Mouse (Mus musculus): ENCODE data around the gene Entr1. TPM values are rescaled to one million over a fixed set of nuclear protein-coding genes. Genes with fewer than 3 reads are reported as not detected.

The Entr1 gene
- polyA plus RNA-seq, 1 experiment, result 50.8 TPM

DNA sequence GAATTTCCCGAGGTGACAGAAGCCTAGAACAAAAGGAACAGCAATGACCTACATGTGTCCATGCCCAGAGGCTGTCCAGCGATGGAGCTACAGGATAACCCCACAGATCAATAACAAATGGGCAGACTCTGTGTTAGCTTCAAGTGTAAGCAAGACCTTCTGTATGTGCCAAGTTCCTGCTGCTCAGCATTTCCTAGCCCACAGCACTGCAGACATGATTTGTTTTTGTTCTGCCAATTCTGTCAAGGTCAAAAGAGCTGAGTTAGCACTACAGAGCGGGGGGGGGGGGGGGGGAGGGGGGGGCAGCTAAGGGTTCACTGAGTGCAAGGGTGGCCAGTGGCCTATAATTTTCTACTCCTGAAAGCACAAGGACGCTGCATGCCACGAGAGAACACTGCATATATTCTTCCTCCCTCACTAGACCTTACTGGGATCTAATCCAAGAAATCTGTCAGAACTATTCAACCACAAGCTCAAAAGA lies 21.9 kb upstream of the Entr1 start:
- Histone ChIP-seq H3K79me2 (ENCODE audit: control insufficient read depth, insufficient read depth) (peaks cover 14% of the 10 kb centered on the region), H3K36me3 (ENCODE audit: control insufficient read depth, insufficient read depth) (peaks cover 28% of the 10 kb centered on the region), H3K4me3 (no peak overlapping the region), H3K27me3 (ENCODE audit: control insufficient read depth, insufficient read depth, insufficient read length) (no peaks in the 10 kb centered on the region), H3K4me2 (ENCODE audit: low read depth) (no peak overlapping the region), H3ac (ENCODE audit: control insufficient read depth, insufficient read length) (no peak overlapping the region)
- no peak for TF ChIP-seq POLR2AphosphoS2 (IDR thresholded peaks at IDR 0.05; ENCODE audit: insufficient read length, low read depth)
- no peak for TF ChIP-seq REST (IDR thresholded peaks at IDR 0.05; ENCODE audit: insufficient read depth, insufficient read length)
- TF ChIP-seq MYOG (IDR thresholded peaks at IDR 0.05; ENCODE audit: control insufficient read depth in 1 of 3, insufficient read depth in 1 of 3, insufficient read length in 2 of 3, low read depth in 2 of 3), result no peak
- no peak for TF ChIP-seq MAX (IDR thresholded peaks at IDR 0.05; ENCODE audit: low read depth)
- TF ChIP-seq TCF3 (IDR thresholded peaks at IDR 0.05; ENCODE audit: insufficient read length, low read depth), result no peak
- no peak for TF ChIP-seq CEBPB (IDR thresholded peaks at IDR 0.05; ENCODE audit: insufficient read depth, poor library complexity, severe bottlenecking)
- TF ChIP-seq POLR2A (IDR thresholded peaks at IDR 0.05; ENCODE audit: insufficient read length, low read depth), result no peak
- no peak for TF ChIP-seq SRF (IDR thresholded peaks at IDR 0.05; ENCODE audit: control insufficient read depth, insufficient read length, low read depth)
- no peak for TF ChIP-seq MYOD1 (IDR thresholded peaks at IDR 0.05; ENCODE audit: control insufficient read depth in 1 of 3, insufficient read length in 2 of 3, low read depth in 2 of 3)
- no peak for TF ChIP-seq USF1 (IDR thresholded peaks at IDR 0.05; ENCODE audit: low read depth)
- TF ChIP-seq E2F4 (IDR thresholded peaks at IDR 0.05; ENCODE audit: insufficient read depth), result no peak
- TF ChIP-seq TCF12 (IDR thresholded peaks at IDR 0.05; ENCODE audit: insufficient read depth, poor library complexity, severe bottlenecking), result no peak

DNA sequence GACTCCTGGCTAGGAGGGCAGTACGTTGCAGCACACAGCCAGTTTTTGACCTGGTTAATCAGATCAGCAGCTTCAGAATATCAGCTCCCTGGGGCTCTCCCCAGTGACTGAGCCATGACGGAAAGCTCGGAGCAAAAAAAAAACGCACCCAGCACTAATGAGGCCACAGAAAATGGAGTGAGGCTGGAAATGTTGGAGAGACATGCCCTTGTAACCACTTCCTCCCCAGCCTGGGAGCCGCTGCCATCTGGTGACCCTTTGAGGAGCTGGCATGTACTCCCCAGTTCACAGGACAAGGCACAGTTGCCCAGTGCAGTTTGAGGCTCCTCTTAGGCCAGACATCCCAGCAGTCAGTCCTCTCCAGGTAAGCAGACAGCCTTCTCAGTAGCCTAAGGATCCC lies 21.0 kb upstream of the Entr1 start:
- Histone ChIP-seq H3K27me3 (ENCODE audit: control insufficient read depth, insufficient read depth, insufficient read length) (no peaks in the 10 kb centered on the region), H3K4me2 (ENCODE audit: low read depth) (no peak overlapping the region), H3K79me2 (ENCODE audit: control insufficient read depth, insufficient read depth) (peaks cover 19% of the 10 kb centered on the region), H3K36me3 (ENCODE audit: control insufficient read depth, insufficient read depth) (peaks cover 19% of the 10 kb centered on the region), H3K4me3 (no peak overlapping the region), H3ac (ENCODE audit: control insufficient read depth, insufficient read length) (no peak overlapping the region)
- no peak for TF ChIP-seq MYOD1 (IDR thresholded peaks at IDR 0.05; ENCODE audit: control insufficient read depth in 1 of 3, insufficient read length in 2 of 3, low read depth in 2 of 3)

GRCm38 (mm10) chr2:26409362-26409761 lies 20.2 kb upstream of the Entr1 start:
- H3K27me3 ChIP-seq (ENCODE audit: control insufficient read depth, insufficient read depth, insufficient read length), result no peaks in the 10 kb centered on the region
- peak overlapping the region; percentile 46 for H3K4me3 ChIP-seq
- peaks cover 19% of the 10 kb centered on the region for H3K79me2 ChIP-seq (ENCODE audit: control insufficient read depth, insufficient read depth)
- H3K4me2 ChIP-seq (ENCODE audit: low read depth), result peak overlapping the region; percentile 69
- peaks cover 19% of the 10 kb centered on the region for H3K36me3 ChIP-seq (ENCODE audit: control insufficient read depth, insufficient read depth)
- H3ac ChIP-seq (ENCODE audit: control insufficient read depth, insufficient read length), result peak overlapping the region; percentile 35
- TF ChIP-seq USF1 (IDR thresholded peaks at IDR 0.05; ENCODE audit: low read depth) (no peak), POLR2A (IDR thresholded peaks at IDR 0.05; ENCODE audit: insufficient read length, low read depth) (no peak), E2F4 (IDR thresholded peaks at IDR 0.05; ENCODE audit: insufficient read depth) (no peak), SRF (IDR thresholded peaks at IDR 0.05; ENCODE audit: control insufficient read depth, insufficient read length, low read depth) (no peak), TCF3 (IDR thresholded peaks at IDR 0.05; ENCODE audit: insufficient read length, low read depth) (no peak), POLR2AphosphoS2 (IDR thresholded peaks at IDR 0.05; ENCODE audit: insufficient read length, low read depth) (no peak), MYOD1 (IDR thresholded peaks at IDR 0.05; ENCODE audit: control insufficient read depth in 1 of 3, insufficient read length in 2 of 3, low read depth in 2 of 3) (no peak), MAX (IDR thresholded peaks at IDR 0.05; ENCODE audit: low read depth) (no peak), TCF12 (IDR thresholded peaks at IDR 0.05; ENCODE audit: insufficient read depth, poor library complexity, severe bottlenecking) (no peak), REST (IDR thresholded peaks at IDR 0.05; ENCODE audit: insufficient read depth, insufficient read length) (no peak), CEBPB (IDR thresholded peaks at IDR 0.05; ENCODE audit: insufficient read depth, poor library complexity, severe bottlenecking) (no peak), MYOG (IDR thresholded peaks at IDR 0.05; ENCODE audit: control insufficient read depth in 1 of 3, insufficient read depth in 1 of 3, insufficient read length in 2 of 3, low read depth in 2 of 3) (no peak)

DNA sequence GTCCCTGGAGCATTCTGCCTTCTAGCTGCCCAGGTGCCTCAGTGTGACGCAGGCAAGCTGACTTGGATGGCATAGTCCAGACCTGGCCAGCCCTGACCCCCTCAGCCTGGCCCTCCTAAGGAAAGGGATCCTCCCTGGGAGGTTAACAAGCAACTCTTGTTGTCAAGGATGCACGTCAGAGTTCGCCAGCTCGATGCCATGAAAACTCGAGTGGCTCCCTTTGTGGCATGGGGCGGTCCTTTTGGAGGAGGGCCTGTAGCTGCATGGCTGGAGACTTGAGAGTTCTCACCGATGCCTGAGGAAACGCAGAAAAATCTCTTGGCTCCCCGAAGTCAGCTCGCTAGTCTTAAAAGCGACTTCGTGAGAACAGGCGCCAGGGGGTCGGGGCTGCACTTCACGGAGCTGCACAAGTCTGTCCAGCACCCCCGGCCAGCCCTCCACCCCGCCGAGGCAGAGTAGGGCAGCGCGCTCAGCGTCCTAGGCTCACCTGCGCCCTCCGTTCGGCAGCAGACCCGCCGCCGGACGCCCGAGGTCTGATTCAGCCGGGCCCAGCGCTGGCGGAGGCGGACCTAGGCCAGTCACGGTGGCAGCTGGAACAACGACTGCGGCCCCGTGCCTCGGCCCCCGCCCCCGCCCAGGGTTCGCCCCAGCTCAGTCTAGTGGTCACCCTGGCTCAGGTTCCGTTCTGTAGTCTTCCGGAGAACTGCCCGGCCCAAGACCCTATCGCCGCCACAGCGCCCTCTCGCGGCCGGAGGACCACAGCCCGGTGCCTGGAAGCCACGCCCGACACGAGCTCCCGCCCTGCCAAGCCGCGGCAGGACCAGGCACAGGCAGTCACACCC lies 19.6 kb upstream of the Entr1 start, which contains the start of gene Inpp5e:
Gene Inpp5e (minus strand): TSS at position 689 of the 842 bp plus-strand sequence.
- Histone ChIP-seq H3ac (ENCODE audit: control insufficient read depth, insufficient read length) (peak within 1 kb of the TSS; percentile 35), H3K4me2 (ENCODE audit: low read depth) (peak within 1 kb of the TSS; percentile 79), H3K79me2 (ENCODE audit: control insufficient read depth, insufficient read depth) (peaks cover 19% of the 10 kb centered on the region), H3K27me3 (ENCODE audit: control insufficient read depth, insufficient read depth, insufficient read length) (no peaks in the 10 kb centered on the region), H3K36me3 (ENCODE audit: control insufficient read depth, insufficient read depth) (peaks cover 19% of the 10 kb centered on the region), H3K4me3 (peak within 1 kb of the TSS; percentile 46)
- TF ChIP-seq POLR2A (IDR thresholded peaks at IDR 0.05; ENCODE audit: insufficient read length, low read depth), result peak; percentile 89
- TF ChIP-seq SRF (IDR thresholded peaks at IDR 0.05; ENCODE audit: control insufficient read depth, insufficient read length, low read depth), result no peak
- TF ChIP-seq E2F4 (IDR thresholded peaks at IDR 0.05; ENCODE audit: insufficient read depth), result no peak
- peak; percentile 96 for TF ChIP-seq POLR2AphosphoS2 (IDR thresholded peaks at IDR 0.05; ENCODE audit: insufficient read length, low read depth)
- peak in 1 of 3 experiments; percentile 81 for TF ChIP-seq MYOD1 (IDR thresholded peaks at IDR 0.05; ENCODE audit: control insufficient read depth in 1 of 3, insufficient read length in 2 of 3, low read depth in 2 of 3)
- TF ChIP-seq TCF3 (IDR thresholded peaks at IDR 0.05; ENCODE audit: insufficient read length, low read depth), result no peak
- no peak for TF ChIP-seq CEBPB (IDR thresholded peaks at IDR 0.05; ENCODE audit: insufficient read depth, poor library complexity, severe bottlenecking)
- no peak for TF ChIP-seq MAX (IDR thresholded peaks at IDR 0.05; ENCODE audit: low read depth)
- no peak for TF ChIP-seq TCF12 (IDR thresholded peaks at IDR 0.05; ENCODE audit: insufficient read depth, poor library complexity, severe bottlenecking)
- peak in 1 of 3 experiments; percentile 68 for TF ChIP-seq MYOG (IDR thresholded peaks at IDR 0.05; ENCODE audit: control insufficient read depth in 1 of 3, insufficient read depth in 1 of 3, insufficient read length in 2 of 3, low read depth in 2 of 3)
- TF ChIP-seq REST (IDR thresholded peaks at IDR 0.05; ENCODE audit: insufficient read depth, insufficient read length), result no peak
- no peak for TF ChIP-seq USF1 (IDR thresholded peaks at IDR 0.05; ENCODE audit: low read depth)
